27 mouse cellular contexts compared by ENCODE assay signal in the genomic region with DNA sequence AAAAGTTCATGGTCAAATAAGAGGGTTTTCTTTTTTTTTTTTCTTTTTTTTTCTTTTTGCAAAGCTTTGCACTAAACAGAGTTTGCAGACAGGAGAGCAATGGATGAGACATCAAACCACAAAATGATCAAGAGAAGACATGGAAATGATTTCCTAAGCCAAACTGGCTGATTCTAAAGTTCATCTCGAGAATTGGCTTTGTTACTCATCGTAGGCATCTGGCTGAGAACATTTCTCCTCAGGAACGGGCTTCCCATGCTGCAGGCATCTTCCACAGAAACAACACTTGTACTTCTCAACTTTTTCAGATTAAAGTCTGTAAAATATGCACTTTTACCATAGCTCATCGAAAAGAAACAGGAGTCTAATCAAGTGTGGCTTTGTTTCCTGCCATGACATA. TPM values are rescaled to one million over a fixed set of nuclear protein-coding genes. Genes with fewer than 3 reads are reported as not detected.
DNase-seq lines count a peak whose midpoint lies in the region; ATAC-seq and TF ChIP-seq lines count a peak whose summit lies in the region.
"Had no signal": no experiment of that assay in that cellular context is flagged by ENCODE, and none has a peak within 500 bp of the region (broad histone marks: within the 10 kb centered on the region; RNA-seq: fewer than 3 reads in every experiment).

No protein-coding gene starts in this region.

- H3K27me3 ChIP-seq in kidney, adult 2 months (replicated peaks; ENCODE audit: control insufficient read depth, insufficient read depth, low read length) = no peaks in the 10 kb centered on the region
- H3K27me3 ChIP-seq: embryonic facial prominence, embryonic 13.5 days; heart, embryonic 15.5 days; intestine, embryonic 15.5 days; Patski had no signal

- no peak for DNase-seq in frontal cortex, postnatal 10 days (ENCODE audit: low spot score in 2 of 2)
- DNase-seq in 3T3-L1 (ENCODE audit: low read depth, low spot score) = peak; percentile 48
- peak; percentile 28 for DNase-seq in Muller cell, postnatal 12 days (ENCODE audit: inconsistent ontology term)
- peak; percentile 9 for DNase-seq in fibroblast of lung, adult 2 months (ENCODE audit: low read depth)
- no peak for DNase-seq in kidney, adult 2 months
- DNase-seq: adrenal gland, adult 8-10 months; B cell, adult 2 months; cerebellum, adult 18-20 months; cerebellum, adult 9-11 months; cerebellum, postnatal 36 days; gastrocnemius, postnatal 14 days; heart, adult 2 months; heart, postnatal 14 days; kidney, adult 18-20 months had no signal

- 77% methylated on average over 4 of the region's 4 CpGs for WGBS in kidney, adult 2 months

- no peak overlapping the region for H3K27ac ChIP-seq in kidney, adult 2 months (ENCODE audit: insufficient read depth, low read depth, low read length)
- H3K27ac ChIP-seq: embryonic facial prominence, embryonic 13.5 days; heart, adult 2 months; heart, embryonic 15.5 days; hindbrain, embryonic 14.5 days; intestine, embryonic 15.5 days had no signal

- TF ChIP-seq CTCF in kidney, adult 2 months (conservative IDR thresholded peaks at IDR 0.05; ENCODE audit: insufficient read depth, insufficient read length, low read depth, low read length) = no peak

- no peaks in the 10 kb centered on the region for H3K4me1 ChIP-seq in kidney, adult 2 months (ENCODE audit: control insufficient read depth, insufficient read depth, low read length)
- H3K4me1 ChIP-seq: embryonic facial prominence, embryonic 13.5 days; intestine, embryonic 15.5 days had no signal

- peak; percentile 56 for ATAC-seq in frontal cortex, adult (ENCODE audit: low TSS enrichment)
- ATAC-seq in erythroid progenitor cell, adult 5-6 weeks (replicated peaks; ENCODE audit: low FRiP score, poor library complexity, severe bottlenecking) = no peak
- ATAC-seq: activated CD4-positive, CD25-positive, alpha-beta regulatory T cell, adult 4 months; CD4-positive, CD25-positive, alpha-beta regulatory T cell, adult 4 months; intestine, embryonic 15.5 days; Patski had no signal

- H3K36me3 ChIP-seq in kidney, adult 2 months (ENCODE audit: control insufficient read depth, insufficient read depth, low read length) = no peaks in the 10 kb centered on the region
- H3K36me3 ChIP-seq: embryonic facial prominence, embryonic 13.5 days; G1E; heart, embryonic 15.5 days; intestine, embryonic 15.5 days had no signal

- no peak overlapping the region for H3K4me3 ChIP-seq in kidney, adult 2 months (ENCODE audit: insufficient read depth, low read depth, low read length)
- H3K4me3 ChIP-seq: embryonic facial prominence, embryonic 13.5 days; heart, adult 2 months; heart, embryonic 15.5 days; intestine, embryonic 15.5 days had no signal

- no peak for TF ChIP-seq POLR2A in kidney, adult 2 months (IDR thresholded peaks at IDR 0.05; ENCODE audit: low read depth, low read length)

RNA-seq across cellular contexts. Expression of gene D1Pas1, which starts 21.6 kb away (rescaled TPM):
- total RNA-seq in erythroid progenitor cell, adult 5-6 weeks (2015; ENCODE audit: low replicate concordance) = not detected in 2 replicates
- total RNA-seq in erythroid progenitor cell, adult 5-6 weeks (2017; ENCODE audit: low replicate concordance) = not detected in 2 replicates
- 0.05 TPM in 1 of 2 replicates, not detected in the other for polyA plus RNA-seq in kidney, adult 2 months (2012; rRNA removed)
- total RNA-seq: adrenal gland, adult 8-10 months; gastrocnemius, postnatal 14 days; hematopoietic stem cell, adult 5-6 weeks had no signal
- polyA plus RNA-seq: activated CD4-positive, CD25-positive, alpha-beta regulatory T cell, adult 4 months; CD4-positive, CD25-positive, alpha-beta regulatory T cell, adult 4 months; embryonic facial prominence, embryonic 13.5 days; forebrain, embryonic 11.5 days; forebrain, embryonic 16.5 days; G1E; heart, adult 2 months; Patski had no signal

Comparison
In these comparisons a context has a peak if more than half of its experiments do, and no peak if none do; other contexts are left out.
1. DNase-seq: peak in 3T3-L1 (single experiment), Muller cell, postnatal 12 days (single experiment) and fibroblast of lung, adult 2 months (single experiment); none in frontal cortex, postnatal 10 days (0 of 2) and kidney, adult 2 months (single experiment).